Mouse (Mus musculus): ENCODE data around the gene Des. TPM values are rescaled to one million over a fixed set of nuclear protein-coding genes. Genes with fewer than 3 reads are reported as not detected.
A peak's percentile ranks its signal among the peaks of the same experiment; 100 is the strongest.

Gene Des
- polyA plus RNA-seq (2017; shearing (Covaris generic)) = under 1 TPM in 1 of 3 experiments, not detected in 2; 0.64 TPM

GRCm38 (mm10) chr1:75360112-75361031 is at the start of gene Des:
Gene Des (plus strand): TSS chr1:75360329.
- no peak for ATAC-seq

GRCm38 (mm10) chr1:75311694-75312093 is 48.4 kb upstream of the Des start:
- ATAC-seq = no peak

GRCm38 (mm10) chr1:75315011-75315410 is 45.1 kb upstream of the Des start:
- ATAC-seq = no peak

- no peak for ATAC-seq
Measured at GRCm38 (mm10) chr1:75315456-75316365, 44.4 kb upstream of the Des start.

GRCm38 (mm10) chr1:75316861-75317240 is 43.3 kb upstream of the Des start:
- peak; percentile 3 for ATAC-seq

- peak; percentile 83 for ATAC-seq
Measured at GRCm38 (mm10) chr1:75317241-75318201, 42.6 kb upstream of the Des start, which contains the start of gene Dnpep. Gene Dnpep (minus strand): TSS chr1:75317990.

GRCm38 (mm10) chr1:75318301-75318700 is 41.8 kb upstream of the Des start:
- ATAC-seq = no peak

- no peak for ATAC-seq
Measured at GRCm38 (mm10) chr1:75318736-75319135, 41.4 kb upstream of the Des start.

- ATAC-seq = no peak
Measured at GRCm38 (mm10) chr1:75319166-75319565, 41.0 kb upstream of the Des start.

GRCm38 (mm10) chr1:75327461-75327860 is 32.7 kb upstream of the Des start:
- ATAC-seq = no peak

- no peak for ATAC-seq
Measured at GRCm38 (mm10) chr1:75331271-75331670, 28.9 kb upstream of the Des start.

- ATAC-seq = no peak
Measured at GRCm38 (mm10) chr1:75336461-75336860, 23.7 kb upstream of the Des start.

GRCm38 (mm10) chr1:75337097-75337496 is 23.0 kb upstream of the Des start:
- no peak for ATAC-seq

GRCm38 (mm10) chr1:75338091-75338694 is 21.9 kb upstream of the Des start:
- no peak for ATAC-seq

GRCm38 (mm10) chr1:75339337-75339736 is 20.8 kb upstream of the Des start:
- ATAC-seq = no peak

GRCm38 (mm10) chr1:75340519-75340918 is 19.6 kb upstream of the Des start:
- no peak for ATAC-seq

GRCm38 (mm10) chr1:75342874-75343416 is 17.2 kb upstream of the Des start:
- ATAC-seq = no peak

GRCm38 (mm10) chr1:75344291-75345035 is 15.7 kb upstream of the Des start:
- no peak for ATAC-seq

GRCm38 (mm10) chr1:75345036-75345935 is 14.8 kb upstream of the Des start:
- no peak for ATAC-seq

All from inflammation-experienced regulatory T-cells, adult 6 months (primary cell).